Mouse (Mus musculus) limb, embryonic 13.5 days (tissue): Measurements from ENCODE around the gene Cby3. TPM values are rescaled to one million over a fixed set of nuclear protein-coding genes. Genes with fewer than 3 reads are reported as not detected.
"Not testable (repeated sequence)": the region's sequence is repeated elsewhere in the genome, so short reads cannot be mapped to it uniquely, and the experiment has no call there.

Experiments used
- ATAC-seq: fragments of 200-750 bp; cut with Nextera tagmentation; 2 replicates; pipeline ENCODE4 v1.8.0; 2017; ENCODE audit warnings: low read depth, moderate number of reproducible peaks, moderate TSS enrichment; ENCODE audit not compliant: low FRiP score
- H3K27ac ChIP-seq: fragments of 300-500 bp; sonication (generic); 2 replicates; pipeline ENCODE4 v1.5.1; 2015; ENCODE audit warnings: inconsistent platforms, mild to moderate bottlenecking, moderate library complexity
- H3K27me3 ChIP-seq: fragments of 300-500 bp; sonication (generic); 2 replicates; pipeline ENCODE4 v1.6.1; 2015; ENCODE audit warnings: mild to moderate bottlenecking, inconsistent platforms
- H3K36me3 ChIP-seq: fragments of 300-500 bp; sonication (generic); 2 replicates; pipeline ENCODE4 v1.6.1; 2015; ENCODE audit warnings: inconsistent platforms, mild to moderate bottlenecking, moderate library complexity
- H3K4me1 ChIP-seq: fragments of 300-500 bp; sonication (generic); 2 replicates; pipeline ENCODE4 v1.6.1; 2015; ENCODE audit warnings: inconsistent platforms
- H3K4me2 ChIP-seq: fragments of 300-500 bp; sonication (generic); replicated peaks from 2 replicates; pipeline ENCODE4 v1.6.1; 2015; ENCODE audit warnings: inconsistent platforms, mild to moderate bottlenecking, moderate library complexity
- H3K4me3 ChIP-seq: fragments of 300-500 bp; sonication (generic); 2 replicates; pipeline ENCODE4 v1.5.1; 2015; ENCODE audit warnings: moderate library complexity, mild to moderate bottlenecking, inconsistent platforms
- H3K9ac ChIP-seq: fragments of 300-500 bp; sonication (generic); 2 replicates; pipeline ENCODE4 v1.6.1; 2015; ENCODE audit warnings: mild to moderate bottlenecking, inconsistent platforms
- H3K9me3 ChIP-seq: fragments of 300-500 bp; sonication (generic); 2 replicates; pipeline ENCODE4 v1.6.1; 2016; ENCODE audit warnings: inconsistent platforms
- WGBS: fragments of 180-500 bp; shearing (Covaris S2); methylation state at CpG from one replicate; pipeline ENCODE4 v1.1.7; 2015; 5-methylcytosine and 5-hydroxymethylcytosine counted together
- polyA plus RNA-seq: library from polyadenylated mRNA; unstranded; fragments of >200 nt; fragmentation: Nextera tagmentation; extraction: Ambion mirVana; gene quantifications from 2 replicates; pipeline ENCODE4 v1.2.1, GENCODE M21; 2015

Gene Cby3
- polyA plus RNA-seq, result 0.38 and 0.79 TPM in 2 replicates

- no peak for ATAC-seq
- H3K9ac ChIP-seq, result no peak within 1 kb of the TSS
- no peaks in the 10 kb centered on the region for H3K9me3 ChIP-seq
- no peak within 1 kb of the TSS for H3K27ac ChIP-seq
- H3K4me1 ChIP-seq, result no peaks in the 10 kb centered on the region
- H3K27me3 ChIP-seq, result no peaks in the 10 kb centered on the region; the same call in 1 of the 2 replicates
- H3K4me3 ChIP-seq, result no peak within 1 kb of the TSS
- H3K4me2 ChIP-seq, result no peak within 1 kb of the TSS
- no peaks in the 10 kb centered on the region for H3K36me3 ChIP-seq
Measured at GRCm38 (mm10) chr11:50354162-50354561, at the start of gene Cby3. TSS of gene Cby3 (plus strand) at chr11:50354462.

- ATAC-seq, result no peak
- Histone ChIP-seq H3K27me3 (no peaks in the 10 kb centered on the region), H3K9me3 (no peaks in the 10 kb centered on the region), H3K9ac (no peak overlapping the region), H3K4me2 (no peak overlapping the region), H3K27ac (no peak overlapping the region), H3K36me3 (peaks cover 35% of the 10 kb centered on the region), H3K4me3 (no peak overlapping the region), H3K4me1 (no peaks in the 10 kb centered on the region)
- 95% methylated on average over 2 of the region's 2 CpGs for WGBS
Measured at GRCm38 (mm10) chr11:50312803-50313202, 41.5 kb upstream of the Cby3 start.

DNA sequence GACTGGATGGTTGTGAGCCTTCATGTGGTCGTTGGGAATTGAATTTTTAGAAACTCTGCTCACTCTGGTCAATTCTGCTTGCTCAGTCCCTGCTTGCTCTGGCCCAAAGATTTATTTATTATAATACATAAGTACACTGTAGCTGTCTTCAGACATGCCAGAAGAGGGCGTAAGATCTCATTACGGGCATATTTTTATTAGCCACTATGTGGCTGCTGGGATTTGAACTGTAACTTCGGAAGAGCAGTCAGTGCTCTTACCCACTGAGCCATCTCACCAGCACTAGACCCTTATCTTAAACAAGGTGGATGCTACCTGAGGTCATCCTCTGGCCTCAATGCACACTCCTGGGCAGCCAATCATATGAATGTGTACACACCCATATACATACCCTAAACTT, 34.9 kb upstream of the Cby3 start:
- Histone ChIP-seq H3K4me1 (peaks cover 26% of the 10 kb centered on the region), H3K36me3 (peaks cover 12% of the 10 kb centered on the region)
- WGBS, result 90% methylated on average over 4 of the region's 4 CpGs
- H3K27ac ChIP-seq, ATAC-seq, H3K4me3 ChIP-seq, H3K9ac ChIP-seq, H3K4me2 ChIP-seq, H3K27me3 ChIP-seq, H3K9me3 ChIP-seq: not testable (repeated sequence)

DNA sequence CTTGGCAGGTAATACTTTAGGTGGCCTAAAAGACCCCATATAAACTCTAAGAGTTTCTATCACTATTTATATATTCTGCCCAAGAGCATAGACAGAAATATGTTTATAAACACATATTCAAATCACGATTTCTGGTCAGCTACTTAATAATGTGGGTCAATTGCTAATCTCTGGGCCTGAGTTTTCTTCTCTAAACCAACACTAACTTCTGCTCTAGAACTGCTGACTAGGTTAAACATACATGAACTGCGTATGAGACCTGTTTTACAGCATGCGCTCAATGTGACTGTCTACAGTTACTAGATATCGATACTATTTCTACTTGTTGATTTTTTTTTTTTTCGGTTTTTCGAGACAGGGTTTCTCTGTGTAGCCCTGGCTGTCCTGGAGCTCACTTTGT, 33.0 kb upstream of the Cby3 start:
- no peak overlapping the region for H3K27ac ChIP-seq
- H3K36me3 ChIP-seq, result peaks cover 12% of the 10 kb centered on the region
- no peak overlapping the region for H3K4me3 ChIP-seq
- H3K4me2 ChIP-seq, result no peak overlapping the region
- H3K27me3 ChIP-seq, result no peaks in the 10 kb centered on the region
- WGBS, result 94% methylated on average over 6 of the region's 6 CpGs
- ATAC-seq, result no peak
- no peak overlapping the region for H3K9ac ChIP-seq
- H3K9me3 ChIP-seq, result no peaks in the 10 kb centered on the region
- peaks cover 29% of the 10 kb centered on the region for H3K4me1 ChIP-seq

DNA sequence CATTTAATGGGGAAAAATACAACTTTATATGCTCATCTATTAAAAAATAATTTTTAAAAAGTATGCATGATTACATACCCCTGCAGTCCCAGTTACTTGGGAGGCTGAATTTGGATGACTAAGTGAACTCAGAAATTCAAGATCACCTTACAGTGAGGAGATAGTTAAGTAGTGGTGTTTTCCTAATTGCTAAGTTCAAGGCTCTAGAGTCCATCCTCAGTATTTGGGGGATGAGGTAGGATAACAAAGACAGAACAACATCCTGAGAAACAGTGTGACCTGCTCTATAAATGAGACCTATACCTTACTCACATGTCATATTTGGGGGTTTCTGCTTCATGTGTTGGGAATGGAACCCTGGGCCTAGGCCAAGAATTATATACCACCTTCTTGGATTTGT, 31.9 kb upstream of the Cby3 start:
- H3K36me3 ChIP-seq, result peaks cover 10% of the 10 kb centered on the region
- H3K9ac ChIP-seq, result no peak overlapping the region
- no peak overlapping the region for H3K4me3 ChIP-seq
- H3K9me3 ChIP-seq, result no peaks in the 10 kb centered on the region
- H3K27ac ChIP-seq, result no peak overlapping the region
- peaks cover 34% of the 10 kb centered on the region for H3K4me1 ChIP-seq
- 0 out of 2 replicates have a peak overlapping the region, but pooled peaks have one; percentile 9 for H3K4me2 ChIP-seq
- ATAC-seq, result no peak
- H3K27me3 ChIP-seq, result no peaks in the 10 kb centered on the region

DNA sequence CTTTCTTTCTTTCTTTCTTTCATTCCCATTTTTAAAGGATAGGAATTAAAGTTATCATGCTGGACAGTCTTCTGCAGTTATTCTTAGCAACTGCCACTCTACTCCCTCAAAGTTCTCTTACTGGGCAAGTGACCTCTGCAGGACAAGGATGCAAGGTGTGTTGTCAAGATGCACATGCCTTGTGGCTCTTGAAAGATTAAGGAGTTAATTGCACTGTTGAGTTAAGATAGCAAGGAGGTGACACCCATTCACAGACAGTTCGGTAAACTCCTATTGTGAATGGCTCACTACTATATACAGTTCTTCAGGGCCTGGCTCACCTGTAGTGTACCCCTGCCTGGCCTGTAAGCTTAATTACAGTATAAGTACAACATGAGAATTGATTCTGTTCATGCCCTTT, 30.4 kb upstream of the Cby3 start:
- no peak for ATAC-seq
- Histone ChIP-seq H3K27me3 (no peaks in the 10 kb centered on the region), H3K36me3 (peaks cover 14% of the 10 kb centered on the region)

GRCm38 (mm10) chr11:50324751-50325471, 29.4 kb upstream of the Cby3 start:
- Histone ChIP-seq H3K9ac (peak overlapping the region; percentile 97), H3K36me3 (peaks cover 7% of the 10 kb centered on the region; the same call in 1 of the 2 replicates), H3K27ac (peak overlapping the region; percentile 88), H3K4me2 (peak overlapping the region; percentile 83), H3K27me3 (no peaks in the 10 kb centered on the region), H3K9me3 (no peaks in the 10 kb centered on the region), H3K4me3 (peak overlapping the region; percentile 94), H3K4me1 (peaks cover 34% of the 10 kb centered on the region)
- WGBS, result under 1% methylated on average over 34 of the region's 34 CpGs
- peak; percentile 76 for ATAC-seq

More for the DNA sequence above, 30.4 kb upstream of the Cby3 start:
- peak overlapping the region; percentile 97 for H3K9ac ChIP-seq
- peak overlapping the region; percentile 83 for H3K4me2 ChIP-seq
- WGBS, result 36% methylated on average over 1 of the region's 1 CpGs
- H3K9me3 ChIP-seq, result no peaks in the 10 kb centered on the region
- peak overlapping the region; percentile 94 for H3K4me3 ChIP-seq
- no peak overlapping the region for H3K27ac ChIP-seq
- H3K4me1 ChIP-seq, result peaks cover 34% of the 10 kb centered on the region

- Histone ChIP-seq H3K36me3 (peaks cover 5% of the 10 kb centered on the region; the same call in 1 of the 2 replicates), H3K4me1 (peaks cover 34% of the 10 kb centered on the region), H3K9ac (peak within 1 kb of the TSS; percentile 97), H3K4me2 (peak within 1 kb of the TSS; percentile 83), H3K9me3 (no peaks in the 10 kb centered on the region), H3K27ac (peak within 1 kb of the TSS; percentile 88), H3K4me3 (peak within 1 kb of the TSS; percentile 94), H3K27me3 (no peaks in the 10 kb centered on the region)
- WGBS, result under 1% methylated on average over 63 of the region's 64 CpGs
- ATAC-seq, result peak; percentile 98
Measured at GRCm38 (mm10) chr11:50325496-50326301, 28.6 kb upstream of the Cby3 start, which contains the start of gene Canx. TSS of gene Canx (minus strand) at chr11:50325673.

GRCm38 (mm10) chr11:50326302-50326966, 27.8 kb upstream of the Cby3 start:
- peaks cover 34% of the 10 kb centered on the region for H3K4me1 ChIP-seq
- peak overlapping the region; percentile 88 for H3K27ac ChIP-seq
- no peaks in the 10 kb centered on the region for H3K27me3 ChIP-seq
- no peak for ATAC-seq
- peak overlapping the region; percentile 80 for H3K9ac ChIP-seq
- WGBS, result 4% methylated on average over 7 of the region's 7 CpGs
- no peaks in the 10 kb centered on the region for H3K9me3 ChIP-seq
- H3K4me3 ChIP-seq, result peak overlapping the region; percentile 94
- peak overlapping the region; percentile 72 for H3K4me2 ChIP-seq
- peaks cover 5% of the 10 kb centered on the region; the same call in 1 of the 2 replicates for H3K36me3 ChIP-seq

- ATAC-seq, result no peak
- Histone ChIP-seq H3K4me1 (peaks cover 20% of the 10 kb centered on the region), H3K9ac (no peak overlapping the region), H3K27me3 (no peaks in the 10 kb centered on the region), H3K4me2 (no peak overlapping the region), H3K9me3 (no peaks in the 10 kb centered on the region), H3K4me3 (no peak overlapping the region), H3K36me3 (peaks cover 5% of the 10 kb centered on the region; the same call in 1 of the 2 replicates), H3K27ac (no peak overlapping the region)
- 91% methylated on average over 3 of the region's 3 CpGs for whole genome bisulfite sequencing
Measured at GRCm38 (mm10) chr11:50328075-50328625, 26.1 kb upstream of the Cby3 start.

- Histone ChIP-seq H3K4me2 (no peak overlapping the region), H3K4me3 (no peak overlapping the region), H3K4me1 (peaks cover 8% of the 10 kb centered on the region), H3K27me3 (no peaks in the 10 kb centered on the region), H3K27ac (no peak overlapping the region), H3K36me3 (peaks cover 5% of the 10 kb centered on the region; the same call in 1 of the 2 replicates), H3K9ac (no peak overlapping the region), H3K9me3 (no peaks in the 10 kb centered on the region)
- no peak for ATAC-seq
- WGBS, result 93% methylated on average over 1 of the region's 1 CpGs
Measured at GRCm38 (mm10) chr11:50329378-50329777, 24.9 kb upstream of the Cby3 start.
